Mouse (Mus musculus): ENCODE data around the gene Hectd4. TPM values are rescaled to one million over a fixed set of nuclear protein-coding genes. Genes with fewer than 3 reads are reported as not detected.
A peak's percentile ranks its signal among the peaks of the same experiment; 100 is the strongest.

Gene Hectd4
- total RNA-seq (2021): 100 to 1,000 TPM; 180 to 193 TPM
- long read RNA-seq, experiment 1, partial matches to known transcripts: 37 of 38 reads
- long read RNA-seq, experiment 1, other reads (novel, unspliced or antisense): 1 of 38 reads
- long read RNA-seq, experiment 2, partial matches to known transcripts: 43 of 48 reads
- long read RNA-seq, experiment 2, other reads (novel, unspliced or antisense): 5 of 48 reads

DNA sequence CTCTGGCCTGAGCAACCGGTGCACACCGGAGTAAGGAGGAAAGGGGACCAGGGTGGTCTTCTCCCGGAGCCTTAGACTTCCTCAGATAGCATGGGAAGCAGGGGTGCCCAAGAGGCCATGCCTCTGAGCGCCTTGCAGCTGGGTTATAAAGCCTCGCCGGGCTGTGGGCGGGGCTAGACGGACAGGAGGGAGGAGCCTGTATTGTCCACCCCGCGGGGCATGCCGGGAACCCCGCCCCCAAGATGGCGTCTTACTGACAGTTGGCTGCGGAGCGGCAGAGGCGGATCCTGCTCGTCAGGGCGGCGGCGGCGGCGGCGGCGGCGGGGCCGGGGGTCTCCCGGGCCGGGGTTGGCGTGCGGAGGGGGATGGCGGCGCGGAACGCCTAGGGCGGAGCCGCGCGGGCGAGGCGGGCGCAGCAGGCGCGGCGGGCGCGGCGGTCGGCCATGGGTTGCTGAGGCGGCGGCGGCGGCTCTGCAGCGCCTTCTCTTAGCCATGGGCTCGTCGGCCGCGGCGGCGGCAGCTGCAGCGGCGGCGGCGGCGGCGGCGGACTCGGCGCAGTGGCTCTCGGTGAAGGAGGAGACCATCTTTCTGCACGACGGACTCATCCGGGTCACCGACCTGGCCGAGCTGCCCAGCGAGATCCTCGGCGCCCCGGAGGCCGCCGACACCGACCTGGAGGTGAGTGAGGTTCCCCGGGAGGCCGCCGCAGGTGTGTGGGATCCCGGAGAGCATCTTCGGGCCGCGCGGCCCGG is at the start of gene Hectd4:
Hectd4 (plus strand) TSS at position 240 of the 752 bp plus-strand sequence.
- peak; percentile 95 to 97 for DNase-seq (ENCODE audit: low spot score in 2 of 2)

DNA sequence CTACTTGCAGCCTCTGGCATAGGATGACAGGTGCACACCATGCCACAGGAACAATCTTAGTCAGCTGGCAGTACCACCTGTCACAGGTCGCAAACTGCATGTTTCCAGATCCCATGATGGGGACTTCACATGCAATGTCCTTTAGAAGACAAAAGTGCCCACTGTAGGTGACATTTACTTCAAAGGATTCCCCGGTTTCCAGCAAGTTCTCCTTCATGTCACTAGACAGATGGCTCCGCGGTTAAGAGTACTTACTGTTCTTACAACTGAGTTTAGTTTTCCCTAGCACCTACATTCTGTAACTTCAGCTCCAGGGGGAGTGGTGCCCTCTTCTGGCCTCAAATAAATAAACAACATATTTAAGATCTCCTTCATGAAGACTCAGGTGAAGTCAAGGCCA is 47.2 kb upstream of the Hectd4 start:
- peak in 1 of 2 experiments; percentile 35 for DNase-seq (ENCODE audit: low spot score in 2 of 2)

- no peak for DNase-seq (ENCODE audit: low spot score in 2 of 2)
These were observed 40.8 kb upstream of the Hectd4 start for GRCm38 (mm10) chr5:121179077-121179857.

GRCm38 (mm10) chr5:121183269-121183668 is 36.8 kb upstream of the Hectd4 start:
- DNase-seq (ENCODE audit: low spot score in 2 of 2): no peak

DNA sequence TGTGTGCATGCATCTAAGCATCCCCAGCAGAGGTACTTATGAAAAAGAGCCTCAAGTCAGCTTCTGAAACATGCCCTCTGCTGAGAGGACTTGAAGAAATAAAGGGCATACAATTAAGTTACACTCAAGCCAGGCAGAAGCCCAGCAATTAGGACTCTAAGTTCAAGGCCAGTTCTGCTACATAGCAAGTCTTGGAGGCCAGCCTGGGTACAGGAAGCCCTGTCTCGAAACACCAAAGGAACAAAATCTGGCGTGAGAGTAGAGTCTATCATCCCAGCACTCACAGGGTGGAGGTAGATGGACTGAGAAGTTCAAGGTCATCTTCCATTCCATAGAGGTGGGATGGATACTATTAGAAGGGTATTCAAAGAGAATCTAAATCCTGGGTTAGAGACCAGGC is 35.6 kb upstream of the Hectd4 start:
- DNase-seq (ENCODE audit: low spot score in 2 of 2): no peak

- no peak for DNase-seq (ENCODE audit: low spot score in 2 of 2)
These were observed 35.0 kb upstream of the Hectd4 start for GRCm38 (mm10) chr5:121184945-121185551.

- no peak for DNase-seq (ENCODE audit: low spot score in 2 of 2)
These were observed 32.4 kb upstream of the Hectd4 start for GRCm38 (mm10) chr5:121187580-121188001.

DNA sequence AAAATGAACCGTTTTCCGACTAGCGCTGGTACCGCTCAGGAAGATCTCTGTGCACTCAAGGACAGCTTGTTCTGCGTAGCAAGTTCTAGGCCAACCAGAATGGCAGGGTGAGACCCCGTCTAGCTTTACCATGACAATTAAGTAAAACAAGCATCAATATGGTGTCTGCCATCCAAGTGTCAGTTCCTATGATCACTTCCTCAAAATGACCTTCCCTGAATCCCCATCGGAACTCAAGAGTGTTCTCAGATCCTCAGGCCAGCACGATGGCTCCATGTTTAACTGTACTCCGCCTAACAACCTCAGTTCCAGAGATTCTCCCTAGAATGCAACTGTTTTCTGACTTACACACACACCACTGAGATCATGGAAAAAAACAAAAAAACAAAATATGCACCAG is 31.8 kb upstream of the Hectd4 start:
- DNase-seq (ENCODE audit: low spot score in 2 of 2): no peak

GRCm38 (mm10) chr5:121189182-121189581 is 30.8 kb upstream of the Hectd4 start:
- DNase-seq (ENCODE audit: low spot score in 2 of 2): no peak

GRCm38 (mm10) chr5:121190210-121190835 is 29.7 kb upstream of the Hectd4 start:
- no peak for DNase-seq (ENCODE audit: low spot score in 2 of 2)

- peak; percentile 74 to 83 for DNase-seq (ENCODE audit: low spot score in 2 of 2)
These were observed 29.0 kb upstream of the Hectd4 start, which contains the start of gene Ptpn11 for GRCm38 (mm10) chr5:121190836-121191583. Gene Ptpn11 (minus strand): TSS chr5:121191397.

DNA sequence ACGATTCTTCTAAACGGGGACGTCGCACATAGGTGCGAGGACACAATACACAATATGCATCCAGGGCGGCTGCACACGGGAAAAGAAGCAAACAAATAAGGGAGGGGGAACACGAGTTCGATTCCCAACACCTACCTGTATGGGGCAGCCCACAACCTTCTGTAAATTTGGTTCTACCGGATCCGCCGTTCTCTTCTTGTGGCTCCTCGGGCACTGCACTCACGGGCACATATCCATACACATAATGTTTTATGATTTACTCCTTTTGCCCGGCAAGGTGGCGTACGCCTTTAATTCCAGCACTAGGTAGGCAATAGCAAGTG is 28.5 kb upstream of the Hectd4 start:
- DNase-seq (ENCODE audit: low spot score in 2 of 2): no peak

GRCm38 (mm10) chr5:121194173-121194572 is 25.8 kb upstream of the Hectd4 start:
- DNase-seq (ENCODE audit: low spot score in 2 of 2): no peak

DNA sequence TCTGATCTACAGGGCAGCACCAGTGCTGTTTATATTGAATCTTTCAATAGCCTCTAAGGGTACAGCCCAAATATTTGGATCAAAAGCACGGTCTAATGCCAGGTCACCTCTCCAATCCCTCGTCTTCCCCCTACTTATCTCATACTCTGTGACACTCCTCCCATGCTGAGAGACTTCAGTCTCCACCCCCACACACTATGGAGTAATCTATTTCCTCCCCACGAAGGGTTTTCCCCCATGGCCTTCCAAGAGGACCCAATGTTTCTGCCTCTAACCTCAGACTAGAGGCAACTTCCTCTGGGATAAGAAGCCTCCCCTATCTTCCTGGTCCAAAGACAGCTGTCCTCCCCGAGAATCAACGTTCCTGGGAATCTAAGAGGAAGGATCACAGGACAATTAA is 23.3 kb upstream of the Hectd4 start:
- no peak for DNase-seq (ENCODE audit: low spot score in 2 of 2)

GRCm38 (mm10) chr5:121197337-121197736 is 22.7 kb upstream of the Hectd4 start:
- DNase-seq (ENCODE audit: low spot score in 2 of 2): no peak

DNA sequence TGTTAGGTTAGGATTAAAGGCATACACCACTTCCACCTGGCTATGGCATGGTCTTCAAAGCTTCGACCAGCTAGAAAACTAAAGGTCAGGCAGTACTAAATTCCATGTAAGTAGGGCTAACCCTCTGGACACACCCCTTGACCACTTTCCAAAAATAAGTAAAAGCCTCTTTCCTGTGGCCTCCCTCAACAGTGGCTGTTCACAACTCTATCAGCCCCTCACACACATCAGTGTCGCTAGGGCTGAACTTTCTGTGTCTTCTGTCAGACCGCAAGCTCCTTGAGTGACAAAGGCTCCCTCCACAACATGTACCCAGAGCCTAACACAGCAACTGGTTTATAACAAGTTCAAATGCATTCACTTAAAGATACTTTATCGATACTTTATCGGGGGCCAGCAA is 21.6 kb upstream of the Hectd4 start:
- no peak for DNase-seq (ENCODE audit: low spot score in 2 of 2)

DNA sequence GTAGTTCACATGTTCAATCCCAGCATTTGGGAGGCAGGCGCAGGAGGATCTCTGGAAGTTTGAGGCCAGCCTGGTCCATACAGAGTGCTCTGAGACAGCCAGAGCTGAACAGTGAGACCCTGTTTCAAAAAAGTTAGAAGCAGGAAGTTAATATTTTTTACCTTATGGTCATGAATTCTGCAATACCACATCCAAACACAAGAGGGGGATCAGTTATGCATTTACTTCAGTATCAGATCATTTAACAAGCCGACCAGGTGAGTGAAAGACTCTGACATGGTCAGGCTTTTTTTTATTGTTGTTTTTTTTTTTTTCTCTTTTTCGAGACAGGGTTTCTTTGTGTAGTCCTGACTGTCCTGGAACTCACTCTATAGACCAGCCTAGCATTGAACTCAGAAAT is 18.3 kb upstream of the Hectd4 start:
- DNase-seq (ENCODE audit: low spot score in 2 of 2): no peak

DNA sequence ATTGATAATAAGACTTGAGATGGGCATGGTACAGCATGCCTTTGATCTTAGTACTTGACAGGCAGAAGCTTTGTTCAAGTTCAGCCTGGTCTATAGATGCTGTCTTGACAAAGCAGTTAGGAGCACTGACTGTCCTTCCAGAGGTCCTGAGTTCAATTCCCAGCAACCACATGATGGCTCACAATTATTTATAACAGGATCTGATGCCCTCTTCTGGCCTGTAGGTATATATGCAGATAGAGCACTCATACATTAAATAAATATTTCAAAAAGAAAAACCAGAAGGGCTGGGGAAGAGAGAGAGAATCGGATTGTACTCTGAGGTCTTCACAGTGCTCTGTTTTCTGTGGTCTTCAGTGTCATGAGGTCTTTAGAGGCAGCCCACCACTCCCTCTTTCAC is 17.6 kb upstream of the Hectd4 start:
- DNase-seq (ENCODE audit: low spot score in 2 of 2): no peak

DNA sequence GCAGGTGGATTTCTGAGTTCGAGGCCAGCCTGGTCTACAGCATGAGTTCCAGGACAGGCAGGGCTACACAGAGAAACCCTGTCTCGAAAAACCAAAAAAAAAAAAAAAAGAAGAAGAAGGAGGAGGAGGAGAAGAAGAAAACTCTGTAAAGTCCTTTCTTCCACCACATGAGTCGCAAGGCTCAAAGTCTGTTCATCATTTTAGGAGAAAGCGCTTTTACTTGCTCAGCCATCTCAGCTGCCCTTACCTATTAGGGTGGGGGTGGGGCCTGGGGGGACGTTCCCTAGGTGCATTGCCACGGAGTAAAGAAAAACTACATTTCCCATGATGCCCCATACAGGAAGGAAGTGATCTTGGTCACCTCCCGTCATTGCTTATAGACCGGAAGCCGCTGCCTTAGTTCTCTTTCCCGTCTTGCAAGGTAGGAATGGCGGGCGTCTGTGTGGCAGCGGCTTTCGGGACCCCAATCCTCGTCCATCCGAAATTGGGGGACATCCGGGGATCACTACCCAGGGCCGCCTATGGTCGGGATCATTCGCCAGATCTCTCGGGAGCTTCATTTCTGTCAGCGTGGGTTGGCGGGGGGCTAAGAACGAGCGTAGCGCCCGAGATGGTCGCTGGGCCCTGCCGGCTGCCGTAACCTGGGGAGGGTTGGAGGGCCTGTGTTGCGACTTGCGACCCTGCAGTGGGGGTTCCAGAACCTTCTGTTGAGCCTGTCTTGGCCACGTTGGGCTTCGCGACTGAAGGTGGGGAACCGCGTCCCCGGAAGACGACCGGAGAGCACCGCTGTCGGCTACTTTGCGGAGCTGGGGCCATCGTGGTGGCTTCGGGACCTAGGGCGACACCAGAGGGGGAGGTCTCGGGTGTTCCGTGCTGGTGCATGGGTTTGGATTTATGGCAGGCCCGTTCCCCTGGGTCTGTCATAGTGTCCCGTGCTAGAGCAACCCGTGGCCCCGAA is 15.6 kb upstream of the Hectd4 start, which contains the start of gene Rpl6:
Rpl6 (plus strand) TSS at position 350 of the 958 bp plus-strand sequence.
- peak; percentile 86 to 92 for DNase-seq (ENCODE audit: low spot score in 2 of 2)
